Mouse (Mus musculus) heart, adult 2 months (tissue): ENCODE results near the gene Fgfr2. TPM values are rescaled to one million over a fixed set of nuclear protein-coding genes. Genes with fewer than 3 reads are reported as not detected.

Source experiments
- DNase-seq, 2 experiments: peaks; one replicate each; pipeline ENCODE4 v3.0.0; 2021
- H3K27ac ChIP-seq: fragments of 200-600 bp; 2 replicates; pipeline ENCODE4 v1.8.1; 2022
- H3K27me3 ChIP-seq: fragments of 200-500 bp; 2 replicates; pipeline ENCODE4 v1.6.1; 2012; ENCODE audit warnings: mild to moderate bottlenecking, low read length, inconsistent platforms, mixed read lengths; ENCODE audit not compliant: control insufficient read depth, insufficient read depth
- H3K36me3 ChIP-seq: fragments of 200-500 bp; 2 replicates; pipeline ENCODE4 v1.6.1; 2012; ENCODE audit warnings: low read length, inconsistent platforms; ENCODE audit not compliant: control insufficient read depth, insufficient read depth
- H3K4me1 ChIP-seq: fragments of 200-500 bp; 2 replicates; pipeline ENCODE4 v1.6.1; 2011; ENCODE audit warnings: low read length; ENCODE audit not compliant: control insufficient read depth, insufficient read depth
- H3K4me3 ChIP-seq: fragments of 200-600 bp; 2 replicates; pipeline ENCODE4 v1.8.1; 2022
- H3K79me2 ChIP-seq: fragments of 200-500 bp; replicated peaks from 2 replicates; pipeline ENCODE4 v1.6.1; 2012; ENCODE audit warnings: mild to moderate bottlenecking, inconsistent platforms, low read length, moderate library complexity, mixed read lengths; ENCODE audit not compliant: control insufficient read depth, insufficient read depth
- H3K9ac ChIP-seq: fragments of 200-500 bp; 2 replicates; pipeline ENCODE4 v1.6.1; 2012; ENCODE audit warnings: low read depth, mild to moderate bottlenecking, control low read depth, inconsistent platforms, low read length, mixed read lengths
- CTCF ChIP-seq: fragments of 200-600 bp; IDR thresholded peaks from 2 replicates; pipeline ENCODE4 v1.8.1; 2022; ENCODE audit warnings: antibody characterized with exemption, mild to moderate bottlenecking, moderate library complexity
- EP300 ChIP-seq: fragments of 200-500 bp; IDR thresholded peaks from 2 replicates; pipeline ENCODE4 v1.6.1; 2011; ENCODE audit warnings: low read depth, low read length, control low read depth; ENCODE audit not compliant: insufficient read depth
- POLR2A ChIP-seq: fragments of 200-500 bp; IDR thresholded peaks from 2 replicates; pipeline ENCODE4 v1.6.1; 2011; ENCODE audit warnings: mild to moderate bottlenecking, low read depth, low read length, control low read depth; ENCODE audit not compliant: insufficient read depth
- WGBS: fragments of 180-500 bp; shearing (Covaris S2); methylation state at CpG from one replicate; pipeline ENCODE4 v1.1.7; 2018; 5-methylcytosine and 5-hydroxymethylcytosine counted together
- intact Hi-C: fragments of 180-260 bp; cut with DNase I; formaldehyde crosslinking; loops from one replicate; pipeline ENCODE4 v1.15.1; 2025
- polyA plus RNA-seq: library from polyadenylated mRNA; depleted of rRNA; stranded (reverse); fragments of >200 nt; gene quantifications from 2 replicates; pipeline ENCODE4 v1.2.3, GENCODE M21; 2012
- total RNA-seq, 2 experiments: library from RNA; stranded (reverse); gene quantifications; 2 replicates each; pipeline ENCODE4 v1.2.3; 2021

Fgfr2 gene
- total and polyA plus RNA-seq, 3 experiments, result 1.1 to 2.0 (median 1.3) TPM

DNA sequence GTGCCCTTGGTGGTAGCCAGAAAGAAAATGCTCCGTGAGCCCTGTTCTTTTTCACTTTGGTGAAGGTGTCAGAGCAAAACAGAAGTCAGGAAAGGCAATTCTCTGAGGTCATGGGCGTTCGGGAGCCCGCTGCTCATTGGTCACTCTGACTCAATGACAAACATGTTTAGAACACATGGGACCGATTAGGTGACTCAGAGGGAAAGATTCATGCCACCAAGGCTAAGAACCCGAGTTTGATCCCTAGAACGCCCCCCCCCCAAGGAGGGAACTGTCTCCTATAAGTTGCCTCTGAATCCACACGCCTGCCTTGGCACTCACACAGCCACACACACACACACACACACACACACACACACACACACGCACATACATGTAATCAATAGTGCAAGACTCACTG lies 2329.5 kb downstream of the Fgfr2 start:
- H3K36me3 ChIP-seq, result no peaks in the 10 kb centered on the region
- 79% methylated on average over 9 of the region's 9 CpGs for WGBS
- H3K79me2 ChIP-seq, result no peaks in the 10 kb centered on the region
- no peaks in the 10 kb centered on the region for H3K27me3 ChIP-seq
- H3K4me1 ChIP-seq, result no peaks in the 10 kb centered on the region
- DNase-seq, result no peak
- no peak overlapping the region for H3K9ac ChIP-seq
- no peak for TF ChIP-seq EP300
- no peak for TF ChIP-seq CTCF
- TF ChIP-seq POLR2A, result no peak
- no peak overlapping the region for H3K27ac ChIP-seq
- H3K4me3 ChIP-seq, result no peak overlapping the region
- intact Hi-C loops, result no loop called here

DNA sequence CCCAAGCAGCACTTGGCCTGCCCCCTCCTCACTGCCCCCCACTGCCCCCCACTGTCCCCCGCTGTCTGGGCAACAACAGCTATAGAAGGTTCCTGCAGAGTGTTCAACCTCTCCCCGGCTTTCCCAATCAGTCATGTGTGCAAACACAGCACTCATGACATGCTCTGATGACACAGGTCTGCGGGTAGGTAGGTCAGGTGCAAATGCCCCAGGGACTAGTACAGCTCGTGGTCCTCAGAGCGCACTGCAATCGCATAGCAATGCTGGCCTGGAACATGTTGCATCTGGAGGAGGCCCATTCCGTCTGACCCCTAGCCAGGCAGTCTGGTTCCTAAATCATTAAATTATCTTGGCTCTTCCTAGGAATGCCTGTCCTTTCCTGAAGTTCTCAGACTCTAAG lies 2333.7 kb downstream of the Fgfr2 start:
- Histone ChIP-seq H3K9ac (no peak overlapping the region), H3K4me3 (no peak overlapping the region), H3K27ac (no peak overlapping the region), H3K36me3 (no peaks in the 10 kb centered on the region), H3K79me2 (no peaks in the 10 kb centered on the region), H3K4me1 (no peaks in the 10 kb centered on the region), H3K27me3 (no peaks in the 10 kb centered on the region)
- intact Hi-C loops, result no loop called here
- WGBS, result 78% methylated on average over 7 of the region's 7 CpGs
- TF ChIP-seq POLR2A, result no peak
- no peak for TF ChIP-seq CTCF
- TF ChIP-seq EP300, result no peak
- DNase-seq, result no peak

DNA sequence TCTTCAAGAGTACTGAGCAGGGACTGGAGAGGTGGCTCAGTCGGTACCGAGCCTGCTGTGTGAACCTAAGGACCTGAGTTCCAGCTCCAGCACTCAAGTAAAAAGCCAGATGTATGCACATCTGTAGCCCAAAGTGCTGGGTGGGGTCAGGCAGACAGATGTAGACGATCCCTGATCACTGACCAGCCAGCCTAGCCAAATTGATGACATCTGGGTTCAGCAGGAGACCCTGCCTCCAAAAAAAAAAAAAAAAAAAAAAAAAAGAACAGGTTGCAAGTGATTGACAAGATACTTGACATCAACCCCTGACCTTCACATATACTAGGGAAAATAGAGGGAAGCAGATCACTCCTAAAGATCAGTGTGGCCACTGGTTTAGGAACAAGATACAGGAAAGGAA lies 2334.2 kb downstream of the Fgfr2 start:
- H3K36me3 ChIP-seq, result no peaks in the 10 kb centered on the region
- no peaks in the 10 kb centered on the region for H3K27me3 ChIP-seq
- H3K4me1 ChIP-seq, result no peaks in the 10 kb centered on the region
- WGBS, result 75% methylated on average over 3 of the region's 3 CpGs
- DNase-seq, result no peak
- no peak overlapping the region for H3K27ac ChIP-seq
- no peak overlapping the region for H3K9ac ChIP-seq
- H3K4me3 ChIP-seq, result no peak overlapping the region
- TF ChIP-seq EP300 (no peak), CTCF (no peak), POLR2A (no peak)
- intact Hi-C loops, result no loop called here
- H3K79me2 ChIP-seq, result no peaks in the 10 kb centered on the region

DNA sequence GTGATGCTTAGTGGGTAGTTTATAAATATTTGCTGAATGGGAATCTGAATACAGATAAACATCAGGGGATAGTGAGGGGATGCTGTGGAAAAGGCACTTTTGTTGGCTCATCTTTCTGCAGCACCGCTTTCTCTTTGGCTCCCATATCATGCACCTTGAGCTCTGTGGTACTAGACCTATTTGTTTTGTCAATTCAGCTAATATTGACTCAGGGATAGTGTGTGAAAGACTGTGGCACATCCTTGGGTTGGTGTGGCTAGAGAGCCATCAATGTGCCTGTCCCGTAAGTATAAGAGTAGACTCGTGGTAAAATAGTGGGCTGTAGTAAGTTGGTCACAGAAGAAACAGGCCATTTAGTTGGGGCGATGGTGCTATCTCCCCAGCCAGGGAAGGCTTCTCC lies 2335.6 kb downstream of the Fgfr2 start:
- TF ChIP-seq EP300 (no peak), CTCF (no peak), POLR2A (no peak)
- Histone ChIP-seq H3K79me2 (no peaks in the 10 kb centered on the region), H3K4me3 (no peak overlapping the region), H3K27ac (no peak overlapping the region), H3K4me1 (peaks cover under 1% of the 10 kb centered on the region; the same call in 1 of the 2 replicates), H3K27me3 (no peaks in the 10 kb centered on the region), H3K36me3 (no peaks in the 10 kb centered on the region), H3K9ac (no peak overlapping the region)
- intact Hi-C loops, result no loop called here
- 95% methylated on average over 4 of the region's 4 CpGs for WGBS
- DNase-seq, result no peak

DNA sequence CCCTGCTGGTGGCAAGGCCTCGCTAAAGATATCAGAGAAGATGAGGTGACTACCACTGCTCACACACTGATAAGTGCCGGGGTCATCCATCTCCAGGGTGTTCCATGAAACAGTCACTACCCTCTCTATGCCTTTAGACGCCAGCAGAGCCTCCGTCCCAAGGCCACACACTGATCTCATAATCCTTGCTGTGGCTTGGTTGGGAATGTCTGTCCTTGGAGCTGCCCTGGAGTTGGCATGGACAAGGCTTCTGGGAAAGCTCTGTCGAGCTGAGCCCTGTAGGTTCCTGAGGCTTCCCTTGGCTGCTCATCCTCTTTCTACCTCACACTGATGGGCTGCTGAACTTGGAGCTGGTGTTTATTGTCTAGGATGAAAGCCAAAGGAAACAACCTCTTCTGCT lies 2336.4 kb downstream of the Fgfr2 start:
- 38% methylated on average over 5 of the region's 5 CpGs for WGBS
- DNase-seq, result peak in 1 of 2 experiments; percentile 34
- Histone ChIP-seq H3K4me1 (peaks cover 2% of the 10 kb centered on the region; the same call in 1 of the 2 replicates), H3K27ac (no peak overlapping the region), H3K27me3 (no peaks in the 10 kb centered on the region), H3K9ac (no peak overlapping the region), H3K36me3 (no peaks in the 10 kb centered on the region), H3K79me2 (no peaks in the 10 kb centered on the region), H3K4me3 (no peak overlapping the region)
- TF ChIP-seq POLR2A, result no peak
- TF ChIP-seq CTCF, result no peak
- TF ChIP-seq EP300, result no peak
- intact Hi-C loops, result no loop called here

DNA sequence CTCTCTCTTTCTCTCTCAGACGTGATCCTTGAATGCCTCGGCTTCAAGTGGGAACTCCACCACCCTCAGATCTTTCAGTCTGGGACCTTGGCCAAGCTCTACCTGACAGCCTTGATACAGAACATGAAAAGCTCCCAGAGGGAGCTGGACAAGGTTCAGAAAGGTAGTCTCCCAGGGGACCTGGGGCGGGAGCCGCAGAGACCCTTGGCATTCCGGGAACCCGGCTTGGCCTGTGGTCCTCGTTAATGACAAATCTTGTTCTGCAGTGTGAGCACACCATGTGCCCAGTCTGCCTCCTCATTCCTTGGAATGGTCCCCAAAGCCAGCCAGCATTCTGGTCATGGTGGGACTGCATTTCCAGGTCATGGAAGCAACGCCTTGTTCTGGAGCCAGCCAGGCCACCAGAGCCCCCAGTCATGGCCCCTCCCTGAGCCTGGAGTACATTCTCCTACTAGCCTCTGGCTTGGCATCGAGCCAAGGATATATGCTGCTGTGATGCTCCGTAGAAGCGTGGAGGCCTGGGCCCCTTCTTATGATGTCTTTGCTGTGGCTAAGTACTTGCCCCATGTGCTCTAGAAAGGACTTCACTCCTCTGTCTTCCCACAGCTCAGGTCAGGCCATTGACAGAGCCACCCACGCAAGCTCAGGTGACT lies 2337.1 kb downstream of the Fgfr2 start:
- intact Hi-C loops, result no loop called here
- Histone ChIP-seq H3K9ac (no peak overlapping the region), H3K27me3 (no peaks in the 10 kb centered on the region), H3K4me3 (no peak overlapping the region), H3K79me2 (no peaks in the 10 kb centered on the region), H3K4me1 (peaks cover 4% of the 10 kb centered on the region; the same call in 1 of the 2 replicates), H3K27ac (no peak overlapping the region), H3K36me3 (no peaks in the 10 kb centered on the region)
- TF ChIP-seq POLR2A, result no peak
- no peak for TF ChIP-seq CTCF
- no peak for TF ChIP-seq EP300
- DNase-seq, result no peak
- 62% methylated on average over 12 of the region's 12 CpGs for WGBS
